Mouse (Mus musculus) ZHBTc4 (cell line): ENCODE results near the gene Acap1.
"Not testable (repeated sequence)": the region's sequence is repeated elsewhere in the genome, so short reads cannot be mapped to it uniquely, and the experiment has no call there.

Experiments used
- DNase-seq: peaks from one replicate; pipeline ENCODE4 v3.0.0-alpha.2; 2011; ENCODE audit warnings: low read depth, low spot score

The Acap1 gene

GRCm38 (mm10) chr11:69876867-69877266 is 18.5 kb downstream of the Acap1 start:
- DNase-seq, result peak; percentile 98

GRCm38 (mm10) chr11:69876186-69876585 is 19.2 kb downstream of the Acap1 start:
- DNase-seq, result no peak

GRCm38 (mm10) chr11:69872451-69872850 is 22.9 kb downstream of the Acap1 start:
- no peak for DNase-seq

- no peak for DNase-seq
Observed at GRCm38 (mm10) chr11:69871822-69872221, 23.5 kb downstream of the Acap1 start.

- no peak for DNase-seq
Observed at GRCm38 (mm10) chr11:69870289-69871069, 24.9 kb downstream of the Acap1 start.

- no peak for DNase-seq
Observed at GRCm38 (mm10) chr11:69867335-69867734, 28.0 kb downstream of the Acap1 start.

GRCm38 (mm10) chr11:69865561-69865960 is 29.8 kb downstream of the Acap1 start:
- DNase-seq, result no peak

GRCm38 (mm10) chr11:69864138-69864860 is 31.0 kb downstream of the Acap1 start:
- DNase-seq, result no peak

GRCm38 (mm10) chr11:69863729-69864128 is 31.6 kb downstream of the Acap1 start:
- not testable (repeated sequence) for DNase-seq

- DNase-seq, result peak; percentile 70
Observed at GRCm38 (mm10) chr11:69858113-69858998, 37.0 kb downstream of the Acap1 start, which contains the start of gene Tnk1. Gene Tnk1, minus strand, starts transcription at chr11:69858730.

GRCm38 (mm10) chr11:69855347-69855746 is 40.0 kb downstream of the Acap1 start:
- peak; percentile 92 for DNase-seq

- DNase-seq, result no peak
Observed at GRCm38 (mm10) chr11:69854680-69855079, 40.7 kb downstream of the Acap1 start.

- peak; percentile 67 for DNase-seq
Observed at GRCm38 (mm10) chr11:69853994-69854393, 41.3 kb downstream of the Acap1 start.

GRCm38 (mm10) chr11:69850754-69851153 is 44.6 kb downstream of the Acap1 start:
- DNase-seq, result no peak

- DNase-seq, result no peak
Observed at GRCm38 (mm10) chr11:69849884-69850283, 45.5 kb downstream of the Acap1 start.

GRCm38 (mm10) chr11:69849128-69849527 is 46.2 kb downstream of the Acap1 start:
- no peak for DNase-seq

GRCm38 (mm10) chr11:69848021-69848420 is 47.3 kb downstream of the Acap1 start:
- no peak for DNase-seq

GRCm38 (mm10) chr11:69846738-69847688 is 48.3 kb downstream of the Acap1 start:
- DNase-seq, result no peak

GRCm38 (mm10) chr11:69846198-69846680 is 49.1 kb downstream of the Acap1 start, which contains the start of gene Plscr3:
Gene Plscr3, plus strand, starts transcription at chr11:69846376.
- DNase-seq, result peak; percentile 96

- no peak for DNase-seq
Observed at GRCm38 (mm10) chr11:69838714-69839104, 56.6 kb downstream of the Acap1 start.
